Mouse (Mus musculus): ENCODE measurements around the gene Fig4. TPM values are rescaled to one million over a fixed set of nuclear protein-coding genes. Genes with fewer than 3 reads are reported as not detected.

The Fig4 gene
- 15.0 TPM for polyA plus RNA-seq (2017; shearing (Covaris generic))

GRCm38 (mm10) chr10:41302689-41303431 lies at the start of gene Fig4:
Gene Fig4, minus strand, starts transcription at chr10:41303260.

GRCm38 (mm10) chr10:41303639-41304444 lies 782 bp upstream of the Fig4 start, which contains the start of gene Ak9:
Gene Ak9, plus strand, starts transcription at chr10:41303980.

Other genes starting within 250 kb of the Fig4 start
- gene Gpr6, start 231.0 kb downstream of the Fig4 start, polyA plus RNA-seq (2017; shearing (Covaris generic)) = not detected
- gene Ak9, start 720 bp upstream of the Fig4 start, polyA plus RNA-seq (2017; shearing (Covaris generic)) = not detected
- gene Zbtb24, start 147.1 kb upstream of the Fig4 start, polyA plus RNA-seq (2017; shearing (Covaris generic)) = 26.8 TPM
- gene Mical1, start 173.1 kb upstream of the Fig4 start, polyA plus RNA-seq (2017; shearing (Covaris generic)) = 117 TPM
- gene Smpd2, start 187.1 kb upstream of the Fig4 start, polyA plus RNA-seq (2017; shearing (Covaris generic)) = 25.8 TPM
- gene Ppil6, start 187.2 kb upstream of the Fig4 start, polyA plus RNA-seq (2017; shearing (Covaris generic)) = not detected
- 240 TPM for gene Cd164, start 216.2 kb upstream of the Fig4 start, polyA plus RNA-seq (2017; shearing (Covaris generic))